Mouse (Mus musculus): ENCODE results near the gene Sapcd2. TPM values are rescaled to one million over a fixed set of nuclear protein-coding genes. Genes with fewer than 3 reads are reported as not detected.
A peak's percentile ranks its signal among the peaks of the same experiment; 100 is the strongest.
"Not testable (repeated sequence)": the region's sequence is repeated elsewhere in the genome, so short reads cannot be mapped to it uniquely, and the experiment has no call there.

Sapcd2 gene
- polyA plus RNA-seq, 2 experiments from 2014 or later = 0.58 to 1.2 TPM

DNA sequence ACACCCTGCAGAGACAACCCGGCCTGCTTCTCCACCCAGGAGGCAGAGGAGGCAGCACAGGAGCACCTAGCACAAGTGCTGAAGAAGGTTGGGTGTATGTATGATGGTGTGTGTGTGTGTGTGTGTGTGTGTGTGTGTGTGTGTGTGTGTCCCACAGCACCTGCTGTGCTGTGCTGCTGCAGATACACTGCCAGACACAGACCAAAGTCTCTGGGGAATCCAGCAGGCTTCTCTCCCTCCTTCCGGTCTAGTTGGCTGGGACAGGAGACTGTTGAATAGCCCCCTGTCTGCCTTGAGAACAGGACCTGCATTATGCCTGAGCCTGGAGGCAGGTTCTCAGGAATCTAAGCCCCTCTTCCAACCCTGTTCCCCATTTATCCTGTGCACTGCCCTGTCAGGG lies 1.3 kb downstream of the Sapcd2 start:
- ATAC-seq = no peak

GRCm38 (mm10) chr2:25376589-25376988 lies 4.5 kb downstream of the Sapcd2 start:
- no peak for ATAC-seq

GRCm38 (mm10) chr2:25384492-25384891 lies 12.4 kb downstream of the Sapcd2 start:
- ATAC-seq = no peak

DNA sequence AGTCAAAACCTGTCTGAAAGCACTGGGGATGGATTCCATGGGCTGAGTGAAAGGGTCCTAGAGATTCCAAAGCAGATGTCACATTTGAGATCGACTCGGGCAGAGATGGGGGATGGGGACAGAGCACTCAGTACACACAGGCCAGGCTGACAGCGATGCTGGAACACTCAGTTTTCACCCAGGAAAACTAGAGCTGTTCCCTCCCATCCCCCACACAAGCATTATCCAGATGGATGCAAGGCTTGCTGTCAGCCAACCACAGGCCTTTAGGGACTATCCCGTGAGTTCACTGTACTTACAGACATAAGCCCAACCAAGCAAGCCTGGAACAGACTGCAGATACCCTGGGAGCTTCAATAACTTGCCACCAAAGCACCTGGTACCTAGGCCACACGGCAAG lies 19.1 kb downstream of the Sapcd2 start:
- ATAC-seq = no peak

- ATAC-seq = no peak
Observed at GRCm38 (mm10) chr2:25394281-25395221, 22.4 kb downstream of the Sapcd2 start.

DNA sequence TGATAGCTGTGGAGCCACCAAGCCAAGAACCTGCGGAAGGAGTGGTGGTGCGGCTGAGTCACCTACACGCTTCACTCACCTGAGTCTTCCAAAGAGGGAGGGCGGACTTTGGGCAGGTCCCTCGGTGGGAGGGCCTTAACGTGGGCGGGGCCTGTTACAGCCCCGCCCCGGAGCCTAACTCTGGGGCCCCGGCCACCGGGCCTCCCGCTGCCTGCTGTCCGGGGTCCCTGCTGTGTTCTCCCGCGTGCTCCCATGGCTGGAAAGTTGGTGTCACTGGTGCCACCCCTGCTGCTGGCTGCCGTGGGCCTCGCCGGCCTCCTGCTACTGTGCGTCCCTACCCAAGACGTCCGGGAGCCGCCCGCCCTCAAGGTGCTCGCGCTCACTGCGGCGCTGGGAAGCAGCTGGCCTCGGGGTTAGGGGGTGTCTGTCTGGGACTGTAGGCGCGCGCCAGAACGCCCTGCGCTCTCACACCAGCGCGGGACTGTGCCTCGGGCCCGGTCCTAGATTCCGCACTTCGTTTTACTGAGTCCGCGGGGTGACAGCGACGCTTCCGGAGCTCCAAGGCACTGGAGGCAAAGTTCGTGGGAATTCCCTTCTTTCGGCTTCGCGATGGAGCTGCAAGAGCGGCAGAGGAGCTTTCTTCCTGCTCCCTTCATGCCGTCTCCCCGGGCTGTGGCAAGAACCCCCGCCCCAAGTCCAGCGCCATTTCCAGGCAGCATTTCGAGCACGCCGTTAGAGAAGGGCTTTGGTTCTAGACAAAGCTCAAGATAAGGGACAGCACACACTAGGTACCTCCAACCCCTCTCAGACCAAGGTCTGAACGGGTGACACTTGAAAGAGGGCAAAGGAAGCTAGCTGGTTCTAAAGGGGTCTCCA lies 23.8 kb downstream of the Sapcd2 start, which contains the start of gene Entpd2:
Gene Entpd2, plus strand, starts transcription at position 154 of the 876 bp plus-strand sequence.
- ATAC-seq = no peak

- no peak for ATAC-seq
Observed at GRCm38 (mm10) chr2:25396597-25396983, 24.5 kb downstream of the Sapcd2 start.

DNA sequence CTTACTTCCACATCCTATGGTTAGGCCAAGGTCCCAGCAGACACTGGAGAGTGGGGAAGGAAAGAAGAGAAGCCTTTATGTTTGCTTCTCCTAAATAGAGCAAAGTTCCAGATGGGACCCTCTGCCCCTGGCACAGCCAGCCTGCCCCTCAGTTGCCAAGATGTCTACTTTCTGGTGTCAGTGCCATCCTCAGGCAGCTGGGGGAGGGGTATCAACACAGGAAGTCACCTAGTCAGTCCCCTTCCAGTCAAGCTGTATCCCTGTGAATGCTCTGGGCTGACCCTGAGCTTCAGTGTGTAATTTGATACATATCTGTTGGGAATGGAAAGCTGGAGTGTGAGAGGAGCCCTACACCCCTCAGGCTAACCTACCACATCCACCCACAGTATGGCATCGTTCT lies 24.9 kb downstream of the Sapcd2 start:
- no peak for ATAC-seq

- no peak for ATAC-seq
Observed at GRCm38 (mm10) chr2:25398065-25398464, 25.9 kb downstream of the Sapcd2 start.

DNA sequence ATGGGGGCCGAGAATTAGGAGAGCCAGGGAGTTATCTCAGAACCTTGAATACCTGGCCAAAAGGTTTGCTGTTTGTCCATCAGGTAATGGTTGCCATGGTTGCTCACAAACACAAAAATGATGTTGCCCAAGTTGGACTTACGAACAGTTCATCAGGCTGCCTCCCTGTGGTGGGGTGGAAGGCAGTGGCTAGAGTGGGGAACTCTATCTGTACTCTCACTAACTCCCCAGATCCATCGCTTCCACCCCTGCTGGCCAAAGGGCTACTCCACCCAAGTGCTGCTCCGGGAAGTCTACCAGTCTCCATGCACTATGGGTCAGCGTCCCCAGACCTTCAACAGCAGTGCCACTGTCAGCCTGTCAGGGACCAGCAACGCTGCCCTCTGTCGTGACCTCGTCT lies 26.9 kb downstream of the Sapcd2 start, which contains the start of gene Npdc1:
Gene Npdc1, plus strand, starts transcription at position 301 of the 400 bp plus-strand sequence.
- no peak for ATAC-seq

DNA sequence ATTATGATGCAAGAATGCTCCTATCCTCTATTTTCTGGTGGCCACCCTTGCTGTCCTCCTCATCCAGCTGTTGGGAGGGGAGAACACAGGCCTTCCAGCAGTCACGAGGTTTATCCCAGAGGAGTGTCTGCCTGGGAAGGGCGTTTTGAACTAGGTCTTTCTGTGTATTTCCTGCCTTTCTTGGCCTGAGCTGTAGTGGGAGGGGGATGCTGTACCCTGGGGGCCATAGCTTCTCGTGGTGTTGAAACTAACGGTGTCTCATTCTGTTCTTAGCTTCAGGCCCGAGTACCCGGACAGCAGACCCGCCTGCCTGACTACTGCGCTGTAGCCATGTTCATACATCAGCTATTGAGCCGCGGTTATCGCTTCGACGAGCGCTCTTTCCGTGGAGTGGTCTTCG lies 28.2 kb downstream of the Sapcd2 start:
- no peak for ATAC-seq

GRCm38 (mm10) chr2:25400764-25401163 lies 28.6 kb downstream of the Sapcd2 start:
- ATAC-seq = no peak

- ATAC-seq = peak; percentile 61
Observed at GRCm38 (mm10) chr2:25402377-25402971, 30.4 kb downstream of the Sapcd2 start.

DNA sequence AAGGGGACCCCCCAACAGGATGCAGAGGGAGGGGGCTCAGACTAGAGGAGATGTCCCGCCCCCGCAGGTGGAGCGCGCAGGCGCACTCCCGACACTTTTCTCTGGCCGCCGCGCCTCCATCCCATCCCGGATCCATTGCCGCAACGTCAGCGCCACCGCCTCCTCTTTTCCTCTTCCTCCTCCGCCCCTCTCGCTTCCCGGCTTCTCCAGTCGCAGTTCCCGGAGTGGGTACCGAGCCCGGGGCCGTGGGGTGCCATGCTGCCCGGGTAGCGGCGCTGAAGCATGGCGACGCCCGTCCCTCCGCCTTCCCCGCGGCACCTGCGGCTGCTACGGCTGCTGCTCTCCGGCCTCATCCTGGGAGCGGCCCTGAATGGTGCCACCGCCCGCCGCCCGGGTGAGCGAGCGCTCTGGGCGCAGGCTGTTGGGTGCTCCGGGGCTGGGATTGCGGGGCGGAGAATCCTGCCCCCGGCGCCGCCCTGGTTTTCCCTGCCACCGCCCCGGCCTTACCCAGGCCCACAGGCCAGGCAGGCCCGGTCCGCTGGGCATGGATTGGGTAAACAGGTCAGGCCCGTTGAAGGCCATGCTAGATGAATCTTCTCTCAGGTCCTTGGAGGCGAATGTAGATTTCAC lies 31.0 kb downstream of the Sapcd2 start:
- ATAC-seq = no peak

DNA sequence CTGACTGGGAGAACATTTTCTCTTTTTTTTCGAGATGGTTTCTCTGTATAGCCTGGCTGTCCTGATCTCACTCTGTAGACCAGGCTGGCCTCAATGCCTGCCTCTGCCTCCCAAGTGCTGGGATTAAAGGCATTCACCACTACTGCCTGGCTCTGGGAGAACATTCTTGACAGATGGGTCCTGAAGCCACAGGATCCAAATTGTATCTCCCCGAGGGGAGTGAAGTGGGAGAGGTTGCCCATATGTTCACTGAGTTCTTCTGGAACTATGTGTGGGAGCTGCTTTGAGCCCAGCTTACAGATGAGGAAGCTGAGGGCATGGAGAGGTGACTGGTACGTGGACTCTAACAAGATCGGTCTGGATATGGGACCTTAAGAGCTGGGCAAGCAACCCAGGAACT lies 31.9 kb downstream of the Sapcd2 start:
- no peak for ATAC-seq

GRCm38 (mm10) chr2:25408908-25409307 lies 36.8 kb downstream of the Sapcd2 start:
- ATAC-seq = no peak

DNA sequence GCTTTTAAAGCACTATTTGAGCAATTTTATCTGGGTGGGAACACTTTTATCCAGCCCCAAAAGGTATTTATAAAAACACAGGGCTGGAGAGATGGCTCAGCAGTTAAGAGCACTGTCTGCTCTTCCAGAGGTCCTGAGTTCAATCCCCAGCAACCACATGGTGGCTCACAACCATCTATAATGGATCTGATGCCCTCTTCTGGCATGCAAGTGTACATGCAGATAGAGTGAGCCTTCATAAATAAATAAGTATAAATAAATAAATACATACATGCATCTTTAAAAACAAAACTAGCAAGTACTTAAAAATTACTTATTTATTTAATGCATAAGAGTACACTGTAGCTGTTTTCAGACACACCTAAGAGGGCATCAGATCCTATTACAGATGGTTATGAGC lies 41.3 kb downstream of the Sapcd2 start:
- ATAC-seq = not testable (repeated sequence)

- no peak for ATAC-seq
Observed at GRCm38 (mm10) chr2:25417426-25417825, 45.3 kb downstream of the Sapcd2 start.

DNA sequence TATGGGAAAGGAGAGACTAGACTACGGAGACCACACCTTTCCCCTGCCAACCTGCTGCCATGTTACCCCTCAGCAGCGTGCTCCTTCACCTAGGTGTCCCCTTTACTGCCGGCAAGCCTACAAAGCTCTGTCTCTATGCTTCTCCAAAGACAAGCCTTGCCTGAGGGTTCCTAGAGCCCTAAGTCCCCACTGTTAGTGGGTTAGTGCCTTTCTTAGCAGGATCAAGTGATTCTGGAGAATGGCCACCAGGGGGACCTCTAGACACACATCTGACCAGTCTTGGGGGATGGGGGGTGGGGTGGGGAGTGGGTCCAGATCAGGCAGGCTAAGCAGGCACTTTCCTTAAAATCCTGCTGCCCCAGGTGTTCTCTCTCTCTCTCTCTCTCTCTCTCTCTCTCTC lies 49.8 kb downstream of the Sapcd2 start:
- no peak for ATAC-seq

DNA sequence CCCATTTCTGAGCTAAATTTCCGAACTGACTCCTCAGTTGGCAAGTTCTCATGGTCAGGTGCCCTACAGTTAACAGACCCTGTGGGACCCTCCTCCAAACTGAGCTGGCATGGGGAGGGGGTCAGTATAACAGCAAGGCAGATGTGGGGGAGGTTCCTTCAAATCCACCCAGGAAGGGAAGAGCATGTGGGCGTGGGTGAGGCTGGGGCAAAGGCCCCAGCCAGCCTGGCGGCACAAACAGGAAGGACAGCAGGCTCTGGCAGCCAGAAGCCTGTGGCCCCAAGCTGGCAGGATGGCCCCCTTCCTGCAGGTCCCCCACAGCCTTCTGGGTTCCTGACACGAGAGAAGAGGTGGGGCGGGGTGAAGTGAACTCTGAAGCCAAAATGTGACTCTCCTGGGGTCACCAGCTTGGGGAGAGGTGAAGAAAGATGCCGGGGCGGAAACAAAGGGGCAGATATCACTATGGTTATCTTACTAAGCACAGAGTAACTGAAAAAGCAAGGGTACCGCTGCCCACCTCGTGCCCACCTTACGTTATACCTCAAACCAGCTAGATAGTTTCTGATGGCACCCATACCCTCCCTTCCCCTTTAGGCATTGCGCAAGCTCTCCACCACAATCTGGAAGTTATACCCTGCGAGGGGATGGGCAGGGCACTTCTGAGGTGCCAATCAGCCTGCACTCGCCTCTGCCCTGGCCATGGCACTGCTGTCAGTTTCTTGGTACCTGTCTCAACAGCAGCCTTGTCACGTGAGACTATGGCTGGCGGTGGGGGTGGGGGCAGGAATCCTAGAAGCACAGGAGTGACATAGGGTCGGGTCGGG lies 50.7 kb downstream of the Sapcd2 start, which contains the start of gene Fut7:
Gene Fut7, plus strand, starts transcription at position 681 of the 824 bp plus-strand sequence.
- peak; percentile 69 for ATAC-seq

- ATAC-seq = no peak
Observed at GRCm38 (mm10) chr2:25423626-25424025, 51.5 kb downstream of the Sapcd2 start.
